8 mouse cellular contexts compared by ENCODE assay signal in genomic region chr1:78819592-78819991, GRCm38 (mm10). TPM values are rescaled to one million over a fixed set of nuclear protein-coding genes. Genes with fewer than 3 reads are reported as not detected.
DNase-seq lines count a peak whose midpoint lies in the region; ATAC-seq lines count a peak whose summit lies in the region.

No protein-coding gene starts in this region.

- no peak for ATAC-seq in granulocyte monocyte progenitor cell, adult 5-6 weeks (replicated peaks; ENCODE audit: poor library complexity, severe bottlenecking)

- peak; percentile 53 for DNase-seq in gastrocnemius, adult 18-20 months (ENCODE audit: low spot score)
- no peak for DNase-seq in gastrocnemius, postnatal 36 days
- DNase-seq in Muller cell, postnatal 12 days (ENCODE audit: inconsistent ontology term) = peak; percentile 24
- DNase-seq in gastrocnemius, postnatal 25 days = peak; percentile 16
- peak; percentile 78 for DNase-seq in kidney, postnatal 14 days
- no peak for DNase-seq in spleen, postnatal 14 days (ENCODE audit: low spot score in 2 of 2)
- DNase-seq in layer of hippocampus, postnatal 36 days = no peak

- intact Hi-C loops in gastrocnemius, postnatal 36 days (cut with DNase I) = no loop called here

RNA-seq across cellular contexts. Expression of gene Kcne4, which starts 3.0 kb away (rescaled TPM):
- 1 to 10 TPM in 1 of 2 experiments, under 1 TPM in 1; 0.57 to 1.0 TPM for total RNA-seq in gastrocnemius, adult 18-20 months (2021)
- under 1 TPM; 0.30 to 0.84 TPM for total RNA-seq in gastrocnemius, postnatal 36 days (2021)
- total RNA-seq in gastrocnemius, postnatal 25 days (2021) = 1 to 10 TPM in 1 of 2 experiments, under 1 TPM in 1; 0.59 to 1.4 TPM
- under 1 TPM; 0.68 to 0.80 TPM for total RNA-seq in layer of hippocampus, postnatal 36 days (2021)
- not detected in 2 replicates for total RNA-seq in granulocyte monocyte progenitor cell, adult 5-6 weeks (2014; fragmentation: Nextera tagmentation)
- total RNA-seq in granulocyte monocyte progenitor cell, adult 5-6 weeks (2017) = not detected in 2 replicates

Comparison
In these comparisons a context has a peak if more than half of its experiments do, and no peak if none do; other contexts are left out.
1. DNase-seq: peak in gastrocnemius, adult 18-20 months (single experiment), Muller cell, postnatal 12 days (single experiment), gastrocnemius, postnatal 25 days (single experiment) and kidney, postnatal 14 days (single experiment); none in gastrocnemius, postnatal 36 days (0 of 2), spleen, postnatal 14 days (0 of 2) and layer of hippocampus, postnatal 36 days (0 of 2).